Mouse (Mus musculus): ENCODE data around the gene Stam2.

GRCm38 (mm10) chr2:52734504-52734903 lies 7.6 kb downstream of the Stam2 start:
- TF ChIP-seq CHD2 (IDR thresholded peaks at IDR 0.05; ENCODE audit: low read length) (no peak), CTCF (conservative IDR thresholded peaks at IDR 0.05 in 1 of 2, IDR thresholded peaks at IDR 0.05 in 1 of 2; ENCODE audit: low read depth in 2 of 2, low read length in 2 of 2) (no peak), EP300 (IDR thresholded peaks at IDR 0.05; ENCODE audit: low read length) (no peak), JUND (conservative IDR thresholded peaks at IDR 0.05; ENCODE audit: low read depth, low read length) (no peak), TCF12 (IDR thresholded peaks at IDR 0.05; ENCODE audit: low read depth, low read length) (no peak), NELFE (IDR thresholded peaks at IDR 0.05; ENCODE audit: low read depth, low read length) (no peak), MYC (IDR thresholded peaks at IDR 0.05; ENCODE audit: low read depth, low read length) (no peak), KAT2A (IDR thresholded peaks at IDR 0.05; ENCODE audit: insufficient replicate concordance, low read length) (no peak), E2F4 (IDR thresholded peaks at IDR 0.05; ENCODE audit: insufficient replicate concordance, low read depth, low read length) (no peak), USF1 (IDR thresholded peaks at IDR 0.05; ENCODE audit: low read depth, low read length) (no peak), HCFC1 (IDR thresholded peaks at IDR 0.05; ENCODE audit: low read depth, low read length) (no peak), RCOR1 (conservative IDR thresholded peaks at IDR 0.05; ENCODE audit: low read depth, low read length) (no peak), RAD21 (IDR thresholded peaks at IDR 0.05; ENCODE audit: low read depth, low read length) (no peak), ZC3H11A (IDR thresholded peaks at IDR 0.05; ENCODE audit: low read depth, low read length) (no peak)
